Mouse (Mus musculus) neural tube, embryonic 12.5 days (tissue): Measurements from ENCODE around the gene Zfp280d. TPM values are rescaled to one million over a fixed set of nuclear protein-coding genes. Genes with fewer than 3 reads are reported as not detected.

Experiments
- ATAC-seq: fragments of 200-750 bp; cut with Nextera tagmentation; 2 replicates; pipeline ENCODE4 v1.8.0; 2017; ENCODE audit warnings: low read depth, mild to moderate bottlenecking, moderate TSS enrichment, moderate library complexity; ENCODE audit not compliant: low FRiP score
- H3K27ac ChIP-seq: fragments of 300-500 bp; sonication (generic); 2 replicates; pipeline ENCODE4 v1.5.1; 2016
- H3K27me3 ChIP-seq: fragments of 300-500 bp; sonication (generic); replicated peaks from 2 replicates; pipeline ENCODE4 v1.6.1; 2016; ENCODE audit warnings: mild to moderate bottlenecking
- H3K36me3 ChIP-seq: fragments of 300-500 bp; sonication (generic); 2 replicates; pipeline ENCODE4 v1.6.1; 2016; ENCODE audit warnings: mild to moderate bottlenecking
- H3K4me1 ChIP-seq: fragments of 300-500 bp; sonication (generic); 2 replicates; pipeline ENCODE4 v1.6.1; 2016
- H3K4me2 ChIP-seq: fragments of 300-500 bp; sonication (generic); replicated peaks from 2 replicates; pipeline ENCODE4 v1.6.1; 2016; ENCODE audit warnings: mild to moderate bottlenecking
- H3K4me3 ChIP-seq: fragments of 300-500 bp; sonication (generic); 2 replicates; pipeline ENCODE4 v1.5.1; 2016
- H3K9ac ChIP-seq: fragments of 300-500 bp; sonication (generic); 2 replicates; pipeline ENCODE4 v1.6.1; 2016; ENCODE audit warnings: mild to moderate bottlenecking
- H3K9me3 ChIP-seq: fragments of 300-500 bp; sonication (generic); 2 replicates; pipeline ENCODE4 v1.6.1; 2016; ENCODE audit warnings: mild to moderate bottlenecking
- WGBS: fragments of 180-500 bp; shearing (Covaris S2); methylation state at CpG from one replicate; pipeline ENCODE4 v1.1.7; 2016; 5-methylcytosine and 5-hydroxymethylcytosine counted together
- polyA plus RNA-seq: library from polyadenylated mRNA; unstranded; fragments of >200 nt; fragmentation: Nextera tagmentation; extraction: Ambion mirVana; gene quantifications from 2 replicates; pipeline ENCODE4 v1.2.1, GENCODE M21; 2016

The Zfp280d gene
- polyA plus RNA-seq, 1 experiment from 2014 or later: 56.3 TPM

GRCm38 (mm10) chr9:72404446-72404845 is 129.8 kb downstream of the Zfp280d start:
- no peak overlapping the region for H3K27ac ChIP-seq
- no peak for ATAC-seq
- no peak overlapping the region for H3K9ac ChIP-seq
- H3K27me3 ChIP-seq: no peaks in the 10 kb centered on the region
- peaks cover 5% of the 10 kb centered on the region for H3K4me1 ChIP-seq
- H3K4me2 ChIP-seq: no peak overlapping the region
- no peak overlapping the region for H3K4me3 ChIP-seq
- 90% methylated on average over 8 of the region's 8 CpGs for WGBS
- H3K9me3 ChIP-seq: no peaks in the 10 kb centered on the region
- H3K36me3 ChIP-seq: no peaks in the 10 kb centered on the region

GRCm38 (mm10) chr9:72404934-72405333 is 130.3 kb downstream of the Zfp280d start:
- H3K9ac ChIP-seq: no peak overlapping the region
- 72% methylated on average over 3 of the region's 3 CpGs for WGBS
- H3K27me3 ChIP-seq: no peaks in the 10 kb centered on the region
- H3K36me3 ChIP-seq: no peaks in the 10 kb centered on the region
- ATAC-seq: no peak
- H3K9me3 ChIP-seq: no peaks in the 10 kb centered on the region
- H3K4me1 ChIP-seq: peaks cover 5% of the 10 kb centered on the region
- H3K4me3 ChIP-seq: no peak overlapping the region
- no peak overlapping the region for H3K27ac ChIP-seq
- H3K4me2 ChIP-seq: no peak overlapping the region

GRCm38 (mm10) chr9:72405882-72406638 is 131.4 kb downstream of the Zfp280d start:
- 95% methylated on average over 9 of the region's 9 CpGs for WGBS
- no peaks in the 10 kb centered on the region for H3K36me3 ChIP-seq

GRCm38 (mm10) chr9:72408131-72408586 is 133.5 kb downstream of the Zfp280d start:
- H3K27ac ChIP-seq: no peak overlapping the region
- H3K4me2 ChIP-seq: peak overlapping the region; percentile 48
- no peaks in the 10 kb centered on the region for H3K9me3 ChIP-seq
- H3K4me1 ChIP-seq: peaks cover 5% of the 10 kb centered on the region
- peak overlapping the region; percentile 9; the same call in 1 of the 2 replicates for H3K9ac ChIP-seq
- ATAC-seq: peak; percentile 82
- H3K36me3 ChIP-seq: no peaks in the 10 kb centered on the region
- H3K4me3 ChIP-seq: no peak overlapping the region
- no peaks in the 10 kb centered on the region for H3K27me3 ChIP-seq
- 15% methylated on average over 12 of the region's 12 CpGs for WGBS

More at GRCm38 (mm10) chr9:72405882-72406638, 131.4 kb downstream of the Zfp280d start:
- Histone ChIP-seq H3K9ac (no peak overlapping the region), H3K4me3 (no peak overlapping the region), H3K4me1 (peaks cover 5% of the 10 kb centered on the region), H3K9me3 (no peaks in the 10 kb centered on the region), H3K4me2 (no peak overlapping the region), H3K27ac (no peak overlapping the region), H3K27me3 (no peaks in the 10 kb centered on the region)
- ATAC-seq: no peak

GRCm38 (mm10) chr9:72409381-72410225 is 134.9 kb downstream of the Zfp280d start:
- no peak overlapping the region for H3K27ac ChIP-seq
- ATAC-seq: no peak
- WGBS: 63% methylated on average over 15 of the region's 15 CpGs

GRCm38 (mm10) chr9:72411746-72412145 is 137.1 kb downstream of the Zfp280d start:
- H3K27me3 ChIP-seq: no peaks in the 10 kb centered on the region
- ATAC-seq: no peak
- H3K9ac ChIP-seq: no peak overlapping the region
- no peak overlapping the region for H3K4me2 ChIP-seq
- no peaks in the 10 kb centered on the region for H3K36me3 ChIP-seq
- no peak overlapping the region for H3K4me3 ChIP-seq
- WGBS: 88% methylated on average over 2 of the region's 2 CpGs
- no peaks in the 10 kb centered on the region for H3K9me3 ChIP-seq
- H3K4me1 ChIP-seq: peaks cover 5% of the 10 kb centered on the region
- no peak overlapping the region for H3K27ac ChIP-seq

More at GRCm38 (mm10) chr9:72409381-72410225, 134.9 kb downstream of the Zfp280d start:
- no peaks in the 10 kb centered on the region for H3K9me3 ChIP-seq
- no peak overlapping the region for H3K4me2 ChIP-seq
- no peak overlapping the region for H3K4me3 ChIP-seq
- no peak overlapping the region for H3K9ac ChIP-seq
- H3K27me3 ChIP-seq: no peaks in the 10 kb centered on the region
- peaks cover 5% of the 10 kb centered on the region for H3K4me1 ChIP-seq
- H3K36me3 ChIP-seq: no peaks in the 10 kb centered on the region

Other genes with a start within 250 kb of the Zfp280d start
- 197 and 213 TPM in 2 replicates for gene Tcf12, start 163.0 kb upstream of the Zfp280d start, polyA plus RNA-seq
- 27.0 and 28.6 TPM in 2 replicates for gene Mns1, start 163.2 kb downstream of the Zfp280d start, polyA plus RNA-seq
- gene Tex9, start 217.4 kb downstream of the Zfp280d start, polyA plus RNA-seq: 46.5 and 48.7 TPM in 2 replicates